Mouse (Mus musculus): Measurements from ENCODE around the gene Miga1. TPM values are rescaled to one million over a fixed set of nuclear protein-coding genes. Genes with fewer than 3 reads are reported as not detected.

Gene Miga1
- polyA plus RNA-seq, 2 experiments: 3.0 to 3.4 TPM

DNA sequence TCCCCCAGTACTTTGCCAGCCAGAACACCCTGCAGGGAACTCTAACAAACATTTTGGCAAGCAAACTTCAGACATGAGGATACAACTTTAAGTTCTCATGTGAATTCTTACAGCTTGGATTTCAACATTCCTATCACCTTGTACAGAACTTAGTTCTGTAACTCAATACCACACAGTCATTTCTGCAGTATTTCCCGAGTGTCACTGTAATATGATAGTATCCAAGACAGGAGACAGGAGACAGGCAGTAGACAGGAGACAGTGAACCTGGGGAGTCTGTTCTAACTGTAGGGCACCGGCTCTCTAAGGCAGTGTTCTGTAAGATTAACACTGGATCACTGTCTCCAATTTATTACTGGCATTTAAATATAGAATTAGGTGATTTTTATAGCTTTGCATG is 61.8 kb downstream of the Miga1 start:
- DNase-seq (ENCODE audit: low read depth in 3 of 3, low spot score in 3 of 3) (no peak), ATAC-seq (ENCODE audit: insufficient read depth) (no peak)
- 72% methylated on average over 2 of the region's 2 CpGs for WGBS (ENCODE audit: insufficient replicate concordance)
- no peaks in the 10 kb centered on the region for H3K27me3 ChIP-seq (ENCODE audit: control insufficient read depth, insufficient read depth, low read length)
- H3K36me3 ChIP-seq (replicated peaks; ENCODE audit: control insufficient read depth, insufficient read depth, low read depth): no peaks in the 10 kb centered on the region
- no peaks in the 10 kb centered on the region; a peak in 1 of 4 replicates for H3K4me1 ChIP-seq (replicated peaks; ENCODE audit: control insufficient read depth in 2 of 2, insufficient read depth in 2 of 2, low read length in 1 of 2)
- TF ChIP-seq EP300 (IDR thresholded peaks at IDR 0.05; ENCODE audit: low read depth) (no peak), CTCF (IDR thresholded peaks at IDR 0.05; ENCODE audit: low read depth) (no peak)
- H3K9me3 ChIP-seq (ENCODE audit: control insufficient read depth, low read length): no peaks in the 10 kb centered on the region
- H3K4me2 ChIP-seq (ENCODE audit: low read depth): no peak overlapping the region
- H3K9ac ChIP-seq (replicated peaks): no peak overlapping the region
- no peak overlapping the region for H3K4me3 ChIP-seq (ENCODE audit: insufficient read depth in 1 of 2, low read depth in 2 of 2, low read length in 2 of 2)
- H3K27ac ChIP-seq: no peak overlapping the region

DNA sequence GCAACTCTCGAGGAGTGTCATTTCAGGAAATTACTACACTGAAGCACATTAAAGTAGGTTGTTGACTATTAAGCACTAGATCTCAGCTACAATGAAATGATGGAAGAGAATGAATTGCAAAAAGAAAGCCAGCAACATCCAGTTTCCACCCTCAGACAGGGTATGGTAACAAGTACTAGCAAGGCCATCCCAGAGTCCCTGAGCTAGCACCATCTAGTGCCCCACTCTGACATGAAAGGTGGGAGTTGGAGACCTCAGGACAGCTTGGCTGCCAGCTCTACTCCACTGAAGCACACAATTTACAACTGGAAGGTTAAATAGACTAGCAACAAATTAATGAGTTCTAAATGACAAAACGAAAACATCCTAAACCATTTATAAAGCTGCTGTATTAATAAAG is 62.3 kb downstream of the Miga1 start:
- ATAC-seq (ENCODE audit: insufficient read depth) (no peak), DNase-seq (ENCODE audit: low read depth in 3 of 3, low spot score in 3 of 3) (no peak)
- Histone ChIP-seq H3K27ac (no peak overlapping the region), H3K9me3 (ENCODE audit: control insufficient read depth, low read length) (no peaks in the 10 kb centered on the region), H3K9ac (replicated peaks) (no peak overlapping the region), H3K27me3 (ENCODE audit: control insufficient read depth, insufficient read depth, low read length) (no peaks in the 10 kb centered on the region), H3K4me3 (ENCODE audit: insufficient read depth in 1 of 2, low read depth in 2 of 2, low read length in 2 of 2) (no peak overlapping the region), H3K4me1 (replicated peaks; ENCODE audit: control insufficient read depth in 2 of 2, insufficient read depth in 2 of 2, low read length in 1 of 2) (no peaks in the 10 kb centered on the region; a peak in 1 of 4 replicates), H3K36me3 (replicated peaks; ENCODE audit: control insufficient read depth, insufficient read depth, low read depth) (no peaks in the 10 kb centered on the region), H3K4me2 (ENCODE audit: low read depth) (no peak overlapping the region)
- WGBS (ENCODE audit: insufficient replicate concordance): 71% methylated on average over 2 of the region's 2 CpGs
- TF ChIP-seq EP300 (IDR thresholded peaks at IDR 0.05; ENCODE audit: low read depth) (no peak), CTCF (IDR thresholded peaks at IDR 0.05; ENCODE audit: low read depth) (no peak)

DNA sequence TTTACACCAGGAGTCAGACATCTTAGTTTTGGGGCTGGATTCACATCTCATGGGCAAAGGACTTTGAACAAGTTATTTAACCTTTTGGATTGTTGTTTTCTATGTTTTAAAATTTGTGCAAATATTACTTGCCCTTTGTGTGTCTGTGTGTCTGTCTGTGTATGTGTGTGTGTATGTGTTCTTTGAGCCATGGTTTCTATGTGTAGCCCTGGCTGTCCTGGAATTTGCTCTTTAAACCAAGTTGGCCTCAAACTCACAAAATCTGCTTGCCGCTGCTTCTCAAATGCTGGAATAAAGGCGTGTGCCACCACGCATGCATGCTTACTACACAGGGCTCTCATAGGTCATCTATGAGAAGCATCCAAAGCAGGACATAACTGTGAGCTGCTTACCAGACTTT is 63.3 kb downstream of the Miga1 start:
- Histone ChIP-seq H3K9ac (replicated peaks) (no peak overlapping the region), H3K4me2 (ENCODE audit: low read depth) (no peak overlapping the region), H3K4me3 (ENCODE audit: insufficient read depth in 1 of 2, low read depth in 2 of 2, low read length in 2 of 2) (no peak overlapping the region), H3K27me3 (ENCODE audit: control insufficient read depth, insufficient read depth, low read length) (no peaks in the 10 kb centered on the region), H3K4me1 (replicated peaks; ENCODE audit: control insufficient read depth in 2 of 2, insufficient read depth in 2 of 2, low read length in 1 of 2) (no peaks in the 10 kb centered on the region), H3K9me3 (ENCODE audit: control insufficient read depth, low read length) (no peaks in the 10 kb centered on the region), H3K27ac (no peak overlapping the region), H3K36me3 (replicated peaks; ENCODE audit: control insufficient read depth, insufficient read depth, low read depth) (no peaks in the 10 kb centered on the region)
- ATAC-seq (ENCODE audit: insufficient read depth) (no peak), DNase-seq (ENCODE audit: low read depth in 3 of 3, low spot score in 3 of 3) (no peak)
- TF ChIP-seq EP300 (IDR thresholded peaks at IDR 0.05; ENCODE audit: low read depth) (no peak), CTCF (IDR thresholded peaks at IDR 0.05; ENCODE audit: low read depth) (no peak)
- 79% methylated on average over 3 of the region's 3 CpGs for WGBS (ENCODE audit: insufficient replicate concordance)

DNA sequence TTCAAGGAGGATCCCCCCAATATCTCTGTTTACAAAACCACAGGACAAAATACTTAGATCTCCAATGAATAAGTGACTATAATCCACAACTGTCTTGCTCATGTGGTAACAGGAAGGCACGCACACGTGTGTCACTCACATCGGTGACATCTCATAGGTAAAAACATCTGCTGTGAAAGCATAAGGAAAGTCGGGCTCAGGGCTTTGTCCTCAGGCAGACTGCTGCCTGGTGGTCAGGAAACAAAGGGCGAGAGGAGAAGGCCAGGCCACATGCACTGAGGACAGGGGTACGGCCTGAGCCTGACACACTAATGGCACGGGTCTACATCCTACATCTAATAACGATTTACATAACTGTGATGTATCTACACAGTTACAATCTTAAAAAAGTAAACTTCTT is 65.2 kb downstream of the Miga1 start:
- H3K4me3 ChIP-seq (ENCODE audit: insufficient read depth in 1 of 2, low read depth in 2 of 2, low read length in 2 of 2): no peak overlapping the region
- no peaks in the 10 kb centered on the region for H3K27me3 ChIP-seq (ENCODE audit: control insufficient read depth, insufficient read depth, low read length)
- ATAC-seq (ENCODE audit: insufficient read depth) (no peak), DNase-seq (ENCODE audit: low read depth in 3 of 3, low spot score in 3 of 3) (no peak)
- H3K9ac ChIP-seq (replicated peaks): no peak overlapping the region
- TF ChIP-seq CTCF (IDR thresholded peaks at IDR 0.05; ENCODE audit: low read depth) (no peak), EP300 (IDR thresholded peaks at IDR 0.05; ENCODE audit: low read depth) (no peak)
- H3K27ac ChIP-seq: no peak overlapping the region
- 75% methylated on average over 8 of the region's 8 CpGs for WGBS (ENCODE audit: insufficient replicate concordance)
- H3K4me1 ChIP-seq (replicated peaks; ENCODE audit: control insufficient read depth in 2 of 2, insufficient read depth in 2 of 2, low read length in 1 of 2): no peaks in the 10 kb centered on the region
- H3K9me3 ChIP-seq (ENCODE audit: control insufficient read depth, low read length): no peaks in the 10 kb centered on the region
- no peaks in the 10 kb centered on the region for H3K36me3 ChIP-seq (replicated peaks; ENCODE audit: control insufficient read depth, insufficient read depth, low read depth)
- no peak overlapping the region for H3K4me2 ChIP-seq (ENCODE audit: low read depth)

DNA sequence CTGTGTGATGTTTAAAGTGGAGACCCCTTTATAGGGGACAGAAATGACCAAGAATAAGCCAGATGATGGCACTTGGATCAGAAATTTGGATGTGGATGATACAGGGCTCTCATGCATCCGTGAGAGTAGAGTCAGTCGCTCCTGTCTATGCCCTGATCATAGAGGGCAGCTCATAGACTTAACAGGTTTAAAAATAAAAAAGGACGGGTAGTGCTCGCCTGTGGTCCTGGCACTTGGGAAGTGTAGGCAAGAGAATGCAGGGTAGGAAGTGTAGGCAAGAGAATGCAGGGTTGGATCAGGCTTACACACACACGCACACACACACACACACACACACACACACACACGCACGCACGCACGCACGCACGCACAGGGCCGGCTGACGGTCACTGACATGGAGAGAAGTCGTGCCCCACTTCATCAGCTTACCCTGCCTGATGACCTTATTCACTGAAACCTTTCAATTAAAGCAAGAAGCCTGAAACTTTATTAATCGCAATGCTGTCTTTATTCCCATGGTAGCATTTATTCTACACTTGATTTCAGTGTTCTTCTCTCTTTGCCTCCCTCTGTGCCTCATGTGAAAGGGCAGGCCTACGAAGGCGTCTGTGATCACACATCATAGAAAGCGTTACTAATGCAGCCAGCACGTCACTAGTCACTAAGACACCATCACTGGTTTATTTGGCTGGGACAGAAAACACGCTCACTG is 67.1 kb downstream of the Miga1 start:
- DNase-seq (ENCODE audit: low read depth in 3 of 3, low spot score in 3 of 3) (no peak), ATAC-seq (ENCODE audit: insufficient read depth) (no peak)
- WGBS (ENCODE audit: insufficient replicate concordance): 79% methylated on average over 20 of the region's 20 CpGs
- no peak overlapping the region for H3K9ac ChIP-seq (replicated peaks)
- H3K4me1 ChIP-seq (replicated peaks; ENCODE audit: control insufficient read depth in 2 of 2, insufficient read depth in 2 of 2, low read length in 1 of 2): no peaks in the 10 kb centered on the region
- TF ChIP-seq CTCF (IDR thresholded peaks at IDR 0.05; ENCODE audit: low read depth) (no peak), EP300 (IDR thresholded peaks at IDR 0.05; ENCODE audit: low read depth) (no peak)
- no peaks in the 10 kb centered on the region for H3K27me3 ChIP-seq (ENCODE audit: control insufficient read depth, insufficient read depth, low read length)
- no peak overlapping the region for H3K4me2 ChIP-seq (ENCODE audit: low read depth)
- no peak overlapping the region for H3K27ac ChIP-seq
- no peaks in the 10 kb centered on the region for H3K9me3 ChIP-seq (ENCODE audit: control insufficient read depth, low read length)
- H3K36me3 ChIP-seq (replicated peaks; ENCODE audit: control insufficient read depth, insufficient read depth, low read depth): no peaks in the 10 kb centered on the region
- H3K4me3 ChIP-seq (ENCODE audit: insufficient read depth in 1 of 2, low read depth in 2 of 2, low read length in 2 of 2): no peak overlapping the region

All from liver, embryonic 14.5 days (tissue).